Mouse (Mus musculus): Measurements from ENCODE around the gene Fyb.

GRCm38 (mm10) chr15:6598626-6599025 is 76.0 kb downstream of the Fyb start:
- TF ChIP-seq POLR2A (IDR thresholded peaks at IDR 0.05; ENCODE audit: low read depth, low read length) (no peak), CTCF (IDR thresholded peaks at IDR 0.05; ENCODE audit: extremely low read depth, insufficient read length, insufficient replicate concordance, low read depth, low read length) (no peak)

All from small intestine, adult 2 months (tissue).